Mouse (Mus musculus): ENCODE data around the gene Clstn3.
"Not testable (repeated sequence)": the region's sequence is repeated elsewhere in the genome, so short reads cannot be mapped to it uniquely, and the experiment has no call there.

Gene Clstn3

GRCm38 (mm10) chr6:124478874-124479572, 14.4 kb upstream of the Clstn3 start:
- DNase-seq: no peak

GRCm38 (mm10) chr6:124477922-124478651, 13.5 kb upstream of the Clstn3 start:
- DNase-seq: no peak

- no peak for DNase-seq
Measured at GRCm38 (mm10) chr6:124477221-124477655, 12.6 kb upstream of the Clstn3 start.

GRCm38 (mm10) chr6:124476796-124477195, 12.2 kb upstream of the Clstn3 start:
- DNase-seq: no peak

- DNase-seq: no peak
Measured at GRCm38 (mm10) chr6:124476216-124476615, 11.6 kb upstream of the Clstn3 start.

- not testable (repeated sequence) for DNase-seq
Measured at GRCm38 (mm10) chr6:124475335-124476075, 10.9 kb upstream of the Clstn3 start.

GRCm38 (mm10) chr6:124474621-124475020, 10.0 kb upstream of the Clstn3 start:
- no peak for DNase-seq

GRCm38 (mm10) chr6:124472801-124473200, 8.2 kb upstream of the Clstn3 start:
- DNase-seq: peak; percentile 52 to 83

GRCm38 (mm10) chr6:124471783-124472638, 7.4 kb upstream of the Clstn3 start:
- not testable (repeated sequence) for DNase-seq

- no peak for DNase-seq
Measured at GRCm38 (mm10) chr6:124471121-124471520, 6.5 kb upstream of the Clstn3 start.

GRCm38 (mm10) chr6:124465729-124466128, 1.1 kb upstream of the Clstn3 start:
- no peak for DNase-seq

GRCm38 (mm10) chr6:124465299-124465698, 705 bp upstream of the Clstn3 start:
- DNase-seq: no peak

- DNase-seq: no peak
Measured at GRCm38 (mm10) chr6:124463881-124464291, 708 bp downstream of the Clstn3 start.

GRCm38 (mm10) chr6:124459388-124459787, 5.2 kb downstream of the Clstn3 start:
- no peak for DNase-seq

GRCm38 (mm10) chr6:124458505-124458904, 6.1 kb downstream of the Clstn3 start:
- DNase-seq: no peak

- DNase-seq: no peak
Measured at GRCm38 (mm10) chr6:124457827-124458226, 6.8 kb downstream of the Clstn3 start.

- no peak for DNase-seq
Measured at GRCm38 (mm10) chr6:124456243-124456642, 8.4 kb downstream of the Clstn3 start.

GRCm38 (mm10) chr6:124453756-124454155, 10.8 kb downstream of the Clstn3 start:
- DNase-seq: peak; percentile 62 to 76

- DNase-seq: no peak
Measured at GRCm38 (mm10) chr6:124451995-124452394, 12.6 kb downstream of the Clstn3 start.

GRCm38 (mm10) chr6:124449668-124450383, 14.8 kb downstream of the Clstn3 start:
- DNase-seq: no peak

GRCm38 (mm10) chr6:124448959-124449667, 15.5 kb downstream of the Clstn3 start:
- no peak for DNase-seq

Data from kidney, postnatal 36 days (tissue).